Mouse (Mus musculus) skeletal muscle tissue, adult 2 months (tissue): ENCODE data around the gene Pfn4.
A peak's percentile ranks its signal among the peaks of the same experiment; 100 is the strongest.
"Not testable (repeated sequence)": the region's sequence is repeated elsewhere in the genome, so short reads cannot be mapped to it uniquely, and the experiment has no call there.

Experiments
- DNase-seq: peaks from one replicate; pipeline ENCODE4 v3.0.0-alpha.2; 2012; ENCODE audit warnings: low read depth, low spot score

Gene Pfn4

GRCm38 (mm10) chr12:4784466-4784865 lies 15.6 kb downstream of the Pfn4 start:
- DNase-seq, result no peak

- DNase-seq, result not testable (repeated sequence)
Measured at GRCm38 (mm10) chr12:4788128-4788527, 19.3 kb downstream of the Pfn4 start.

GRCm38 (mm10) chr12:4793718-4794117 lies 24.9 kb downstream of the Pfn4 start:
- DNase-seq, result no peak

GRCm38 (mm10) chr12:4797471-4797870 lies 28.6 kb downstream of the Pfn4 start:
- DNase-seq, result not testable (repeated sequence)

- no peak for DNase-seq
Measured at GRCm38 (mm10) chr12:4811036-4811435, 42.2 kb downstream of the Pfn4 start.

- no peak for DNase-seq
Measured at GRCm38 (mm10) chr12:4811705-4812104, 42.9 kb downstream of the Pfn4 start.

GRCm38 (mm10) chr12:4813636-4814035 lies 44.8 kb downstream of the Pfn4 start:
- DNase-seq, result peak; percentile 39

- DNase-seq, result no peak
Measured at GRCm38 (mm10) chr12:4816680-4817360, 48.0 kb downstream of the Pfn4 start.

- peak; percentile 94 for DNase-seq
Measured at GRCm38 (mm10) chr12:4817361-4818101, 48.7 kb downstream of the Pfn4 start, which contains the start of gene Sf3b6. TSS of gene Sf3b6 (plus strand) at chr12:4817544.

GRCm38 (mm10) chr12:4827256-4827655 lies 58.4 kb downstream of the Pfn4 start:
- DNase-seq, result no peak
